Mouse (Mus musculus) ovary, adult 18-20 months (tissue): ENCODE measurements around the gene Bcan.
A peak's percentile ranks its signal among the peaks of the same experiment; 100 is the strongest.

Experiments used
- DNase-seq: peaks from one replicate; pipeline ENCODE4 v3.0.0; 2022; ENCODE audit warnings: low spot score, mixed read lengths

The Bcan gene

GRCm38 (mm10) chr3:87996971-87997614 is 2.9 kb downstream of the Bcan start:
- DNase-seq: no peak

GRCm38 (mm10) chr3:87996401-87996800 is 3.6 kb downstream of the Bcan start:
- DNase-seq: no peak

- DNase-seq: no peak
Observed at GRCm38 (mm10) chr3:87995331-87995730, 4.7 kb downstream of the Bcan start.

GRCm38 (mm10) chr3:87993436-87993835 is 6.6 kb downstream of the Bcan start:
- DNase-seq: no peak

- DNase-seq: no peak
Observed at GRCm38 (mm10) chr3:87989935-87990334, 10.1 kb downstream of the Bcan start.

- no peak for DNase-seq
Observed at GRCm38 (mm10) chr3:87988068-87988467, 12.0 kb downstream of the Bcan start.

- no peak for DNase-seq
Observed at GRCm38 (mm10) chr3:87987633-87988032, 12.4 kb downstream of the Bcan start.

GRCm38 (mm10) chr3:87986868-87987267 is 13.2 kb downstream of the Bcan start:
- DNase-seq: peak; percentile 81

- DNase-seq: no peak
Observed at GRCm38 (mm10) chr3:87985505-87986320, 14.3 kb downstream of the Bcan start.

GRCm38 (mm10) chr3:87984094-87984493 is 15.9 kb downstream of the Bcan start:
- no peak for DNase-seq

GRCm38 (mm10) chr3:87983627-87984026 is 16.4 kb downstream of the Bcan start:
- no peak for DNase-seq

- no peak for DNase-seq
Observed at GRCm38 (mm10) chr3:87982836-87983601, 17.0 kb downstream of the Bcan start.

- DNase-seq: no peak
Observed at GRCm38 (mm10) chr3:87981894-87982835, 17.9 kb downstream of the Bcan start.

GRCm38 (mm10) chr3:87981214-87981760 is 18.7 kb downstream of the Bcan start:
- no peak for DNase-seq

- DNase-seq: no peak
Observed at GRCm38 (mm10) chr3:87980728-87981127, 19.3 kb downstream of the Bcan start.

GRCm38 (mm10) chr3:87980085-87980484 is 19.9 kb downstream of the Bcan start:
- DNase-seq: no peak

- no peak for DNase-seq
Observed at GRCm38 (mm10) chr3:87979493-87979892, 20.5 kb downstream of the Bcan start.

GRCm38 (mm10) chr3:87974381-87974987 is 25.5 kb downstream of the Bcan start:
- no peak for DNase-seq

- no peak for DNase-seq
Observed at GRCm38 (mm10) chr3:87973593-87974380, 26.2 kb downstream of the Bcan start.

GRCm38 (mm10) chr3:87972776-87973175 is 27.3 kb downstream of the Bcan start:
- DNase-seq: no peak
